Mouse (Mus musculus): Measurements from ENCODE around the gene Gtf3c5.

DNA sequence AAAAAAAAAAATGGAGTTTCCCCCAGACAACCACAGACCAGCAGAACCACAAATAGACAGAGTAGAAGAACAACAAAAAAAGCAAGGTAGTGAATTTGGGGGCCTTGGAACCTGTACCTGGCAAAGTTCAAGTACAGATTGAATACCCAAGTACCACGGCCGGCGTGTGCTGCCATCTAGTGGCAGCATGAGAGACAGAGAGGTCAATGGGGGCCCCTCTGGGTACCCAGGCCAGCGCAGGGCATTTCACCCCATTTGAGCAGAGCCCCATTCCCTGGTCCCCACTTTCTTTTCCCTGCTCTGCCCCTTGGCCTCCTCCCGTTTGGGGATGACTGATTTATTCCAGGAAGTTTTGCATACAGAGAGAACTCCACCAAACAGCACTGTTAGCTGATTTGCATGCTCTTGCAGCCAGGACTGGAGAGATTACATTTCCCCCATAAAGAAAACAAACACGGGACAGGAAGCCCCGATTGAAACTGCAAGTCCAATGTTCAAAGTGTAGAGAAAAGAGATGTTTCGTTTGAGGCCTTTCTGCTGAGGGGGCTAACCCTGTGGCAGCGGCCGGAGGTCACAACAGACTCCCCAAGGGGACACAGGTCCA, 39.1 kb upstream of the Gtf3c5 start:
- TF ChIP-seq CTCF (IDR thresholded peaks at IDR 0.05; ENCODE audit: low read depth, low read length) = peak; percentile 83
- no peak for TF ChIP-seq EP300 (IDR thresholded peaks at IDR 0.05; ENCODE audit: insufficient read depth, low read depth, low read length)

Measured in ES-Bruce4 (cell line).